Mouse (Mus musculus): ENCODE measurements around the gene Ubap1. TPM values are rescaled to one million over a fixed set of nuclear protein-coding genes. Genes with fewer than 3 reads are reported as not detected.

Ubap1 gene
- total RNA-seq, 4 experiments from 2014 or later: 42.1 to 48.0 (median 44.9) TPM

DNA sequence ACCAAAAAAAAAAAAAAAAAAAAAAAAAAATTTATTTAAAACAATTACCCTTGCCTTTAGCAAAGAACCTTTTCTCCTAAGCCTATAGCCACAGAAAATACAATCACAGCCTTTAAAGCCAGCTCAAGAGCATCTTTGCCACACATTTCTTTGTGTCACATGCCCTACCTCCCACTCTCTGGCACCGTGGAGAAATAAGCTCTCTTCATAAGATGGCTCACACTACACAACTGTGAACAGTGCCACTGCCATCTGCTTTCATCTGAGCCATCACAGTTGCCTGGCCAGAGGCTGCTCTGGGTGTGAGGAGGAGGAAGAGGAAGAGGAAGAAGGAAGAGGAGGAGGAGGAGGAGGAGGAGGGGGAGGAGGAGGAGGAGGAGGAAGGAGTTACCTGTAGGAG lies 60.5 kb downstream of the Ubap1 start:
- DNase-seq (ENCODE audit: low spot score in 2 of 2): peak; percentile 26 to 34

DNA sequence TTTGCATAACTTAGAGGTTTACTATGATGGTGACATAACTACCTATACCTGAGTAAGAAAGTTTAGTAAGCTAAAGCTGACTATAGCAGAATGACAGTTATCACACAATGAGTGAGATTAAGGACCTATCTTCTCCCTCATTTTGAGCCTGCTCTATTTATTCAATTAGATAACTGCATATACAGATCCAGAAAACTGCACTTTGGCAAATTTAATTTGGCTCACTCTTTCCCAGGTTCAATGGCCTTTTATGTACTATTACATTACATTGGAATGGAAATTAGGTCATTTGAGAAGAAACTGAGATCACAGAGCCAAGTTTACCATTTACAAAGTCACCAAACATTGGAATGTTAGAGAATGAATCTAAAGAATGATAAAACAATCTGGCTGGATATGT lies 68.2 kb downstream of the Ubap1 start:
- no peak for DNase-seq (ENCODE audit: low spot score in 2 of 2)

DNA sequence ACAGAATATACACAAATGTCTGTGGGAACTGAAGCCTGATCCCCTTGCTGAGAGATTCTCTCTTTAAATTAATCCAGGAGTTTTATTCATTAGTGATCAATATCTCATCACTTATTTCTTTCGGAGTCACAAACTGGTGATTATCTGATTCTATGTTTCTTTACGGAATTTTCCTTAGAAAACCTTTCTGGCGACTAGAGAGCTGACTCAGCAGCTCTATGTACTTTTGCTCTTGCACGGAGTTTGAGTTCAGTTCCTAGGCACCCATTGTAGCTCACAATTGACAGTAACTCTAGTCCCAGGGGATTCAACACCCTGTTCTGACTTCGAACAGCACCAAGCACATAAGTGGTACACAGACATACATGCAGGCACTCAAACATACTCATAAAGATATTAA lies 90.1 kb downstream of the Ubap1 start:
- no peak for DNase-seq (ENCODE audit: low spot score in 2 of 2)

Other genes starting within 250 kb of the Ubap1 start
- 100 to 1,000 TPM; 101 to 113 (median 103) TPM for gene Nol6, start 224.5 kb upstream of the Ubap1 start, total RNA-seq (2022)
- 10 to 100 TPM; 76.8 to 93.6 (median 82.0) TPM for gene Ube2r2, start 213.3 kb upstream of the Ubap1 start, total RNA-seq (2022)
- 10 to 100 TPM; 45.8 to 58.7 (median 50.2) TPM for gene Ubap2, start 73.9 kb upstream of the Ubap1 start, total RNA-seq (2022)
- 10 to 100 TPM; 35.5 to 42.6 (median 39.6) TPM for gene Dcaf12, start 34.1 kb upstream of the Ubap1 start, total RNA-seq (2022)
- gene Kif24, start 115.9 kb downstream of the Ubap1 start, total RNA-seq (2022): 1 to 10 TPM in 3 of 4 experiments, under 1 TPM in 1; 0.97 to 1.9 (median 1.7) TPM
- 10 to 100 TPM; 26.1 to 31.0 (median 29.8) TPM for gene Nudt2, start 116.2 kb downstream of the Ubap1 start, total RNA-seq (2022)
- gene AI464131, start 154.1 kb downstream of the Ubap1 start, total RNA-seq (2022): 10 to 100 TPM; 19.3 to 32.8 (median 26.6) TPM
- gene 1110017D15Rik, start 168.3 kb downstream of the Ubap1 start, total RNA-seq (2022): 1 to 10 TPM; 3.2 to 5.0 (median 4.6) TPM
- 100 to 1,000 TPM; 152 to 178 (median 165) TPM for gene Fam219a, start 220.5 kb downstream of the Ubap1 start, total RNA-seq (2022)
- 1 to 10 TPM; 3.6 to 8.4 (median 5.9) TPM for gene Dnaic1, start 220.8 kb downstream of the Ubap1 start, total RNA-seq (2022)